Mouse (Mus musculus): ENCODE measurements around the gene Trio. TPM values are rescaled to one million over a fixed set of nuclear protein-coding genes. Genes with fewer than 3 reads are reported as not detected.

The Trio gene
- polyA plus RNA-seq, 1 experiment: 56.3 TPM

DNA sequence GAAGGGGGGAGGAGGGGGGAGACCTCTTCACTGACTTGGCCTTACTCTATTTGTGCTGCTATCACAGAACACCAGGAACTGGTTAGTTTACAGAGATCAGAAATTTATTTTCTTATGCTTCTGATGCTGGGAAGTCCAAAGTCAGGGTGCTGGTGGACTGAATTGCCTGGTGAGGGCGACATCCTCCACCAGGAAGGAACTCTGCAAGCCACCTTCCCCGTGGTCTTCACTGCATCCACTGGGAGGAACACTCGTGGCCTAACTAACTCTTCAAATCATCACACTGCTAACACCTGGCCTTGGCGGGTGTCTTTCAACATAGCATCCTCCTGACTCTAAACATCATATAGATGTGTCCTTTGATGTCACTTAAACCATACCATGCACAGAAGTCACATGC is 109.4 kb downstream of the Trio start:
- H3ac ChIP-seq (ENCODE audit: control insufficient read depth, insufficient read length): no peak overlapping the region
- no peak overlapping the region for H3K4me2 ChIP-seq (ENCODE audit: low read depth)
- peaks cover 46% of the 10 kb centered on the region for H3K36me3 ChIP-seq (ENCODE audit: control insufficient read depth, insufficient read depth)
- no peaks in the 10 kb centered on the region for H3K27me3 ChIP-seq (ENCODE audit: control insufficient read depth, insufficient read depth, insufficient read length)
- H3K79me2 ChIP-seq (ENCODE audit: control insufficient read depth, insufficient read depth): peaks cover 38% of the 10 kb centered on the region
- no peak for TF ChIP-seq POLR2A (IDR thresholded peaks at IDR 0.05; ENCODE audit: insufficient read length, low read depth)
- peak; percentile 55 for TF ChIP-seq POLR2AphosphoS2 (IDR thresholded peaks at IDR 0.05; ENCODE audit: insufficient read length, low read depth)
- H3K4me3 ChIP-seq: no peak overlapping the region

DNA sequence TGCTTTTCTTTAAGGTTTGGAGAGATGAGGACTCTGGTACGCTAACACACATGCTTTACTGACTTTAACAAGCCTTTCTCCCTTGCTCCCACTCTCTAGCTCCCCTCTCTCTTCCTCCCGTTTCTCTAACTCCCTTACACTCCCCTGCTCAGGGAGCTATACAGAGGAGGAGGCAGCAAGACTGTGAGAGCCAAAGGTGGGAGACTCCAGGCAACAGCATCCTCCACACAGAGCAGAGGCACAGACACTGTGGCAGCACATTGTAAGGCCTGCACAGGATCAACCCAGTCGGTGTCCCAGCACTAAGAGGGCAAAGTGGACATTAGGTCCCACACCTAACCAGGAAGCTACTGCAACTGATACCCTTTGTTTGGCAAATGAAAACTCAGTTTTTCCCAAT is 112.6 kb downstream of the Trio start:
- Histone ChIP-seq H3K79me2 (ENCODE audit: control insufficient read depth, insufficient read depth) (peaks cover 33% of the 10 kb centered on the region), H3K4me2 (ENCODE audit: low read depth) (no peak overlapping the region), H3ac (ENCODE audit: control insufficient read depth, insufficient read length) (no peak overlapping the region), H3K4me3 (no peak overlapping the region), H3K36me3 (ENCODE audit: control insufficient read depth, insufficient read depth) (peaks cover 57% of the 10 kb centered on the region), H3K27me3 (ENCODE audit: control insufficient read depth, insufficient read depth, insufficient read length) (no peaks in the 10 kb centered on the region)
- no peak for TF ChIP-seq CEBPB (IDR thresholded peaks at IDR 0.05; ENCODE audit: insufficient read depth, poor library complexity, severe bottlenecking)
- no peak for TF ChIP-seq TCF12 (IDR thresholded peaks at IDR 0.05; ENCODE audit: insufficient read depth, poor library complexity, severe bottlenecking)
- no peak for TF ChIP-seq MYOD1 (IDR thresholded peaks at IDR 0.05; ENCODE audit: control insufficient read depth in 1 of 3, insufficient read length in 2 of 3, low read depth in 2 of 3)
- no peak for TF ChIP-seq POLR2AphosphoS2 (IDR thresholded peaks at IDR 0.05; ENCODE audit: insufficient read length, low read depth)
- no peak for TF ChIP-seq POLR2A (IDR thresholded peaks at IDR 0.05; ENCODE audit: insufficient read length, low read depth)
- TF ChIP-seq MYOG (IDR thresholded peaks at IDR 0.05; ENCODE audit: control insufficient read depth in 1 of 3, insufficient read depth in 1 of 3, insufficient read length in 2 of 3, low read depth in 2 of 3): no peak
- TF ChIP-seq E2F4 (IDR thresholded peaks at IDR 0.05; ENCODE audit: insufficient read depth): no peak
- no peak for TF ChIP-seq REST (IDR thresholded peaks at IDR 0.05; ENCODE audit: insufficient read depth, insufficient read length)
- TF ChIP-seq TCF3 (IDR thresholded peaks at IDR 0.05; ENCODE audit: insufficient read length, low read depth): no peak
- no peak for TF ChIP-seq USF1 (IDR thresholded peaks at IDR 0.05; ENCODE audit: low read depth)
- TF ChIP-seq MAX (IDR thresholded peaks at IDR 0.05; ENCODE audit: low read depth): no peak
- TF ChIP-seq SRF (IDR thresholded peaks at IDR 0.05; ENCODE audit: control insufficient read depth, insufficient read length, low read depth): no peak

DNA sequence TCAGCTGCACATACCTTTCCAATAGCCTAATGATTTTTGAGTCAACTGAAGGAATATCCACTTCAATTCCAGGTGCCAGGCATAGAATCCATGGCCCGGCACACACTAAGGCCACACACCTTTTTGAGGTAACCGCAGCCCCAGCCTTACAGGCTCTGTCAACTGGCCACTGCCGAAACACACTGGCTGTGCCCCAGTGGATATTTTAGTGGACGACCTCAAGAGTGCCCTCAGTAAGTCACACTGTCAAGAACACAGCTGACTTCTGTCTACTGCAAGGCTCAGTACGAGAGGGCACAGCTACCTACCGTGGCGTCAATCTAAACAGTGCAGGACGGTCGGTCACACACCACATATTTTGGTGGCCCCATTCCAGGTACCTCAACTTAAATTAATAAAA is 114.5 kb downstream of the Trio start:
- H3K4me3 ChIP-seq: no peak overlapping the region
- H3K27me3 ChIP-seq (ENCODE audit: control insufficient read depth, insufficient read depth, insufficient read length): no peaks in the 10 kb centered on the region
- H3K4me2 ChIP-seq (ENCODE audit: low read depth): no peak overlapping the region
- peaks cover 39% of the 10 kb centered on the region for H3K36me3 ChIP-seq (ENCODE audit: control insufficient read depth, insufficient read depth)
- peaks cover 37% of the 10 kb centered on the region for H3K79me2 ChIP-seq (ENCODE audit: control insufficient read depth, insufficient read depth)
- no peak overlapping the region for H3ac ChIP-seq (ENCODE audit: control insufficient read depth, insufficient read length)
- TF ChIP-seq SRF (IDR thresholded peaks at IDR 0.05; ENCODE audit: control insufficient read depth, insufficient read length, low read depth) (no peak), TCF12 (IDR thresholded peaks at IDR 0.05; ENCODE audit: insufficient read depth, poor library complexity, severe bottlenecking) (no peak), MAX (IDR thresholded peaks at IDR 0.05; ENCODE audit: low read depth) (no peak), POLR2AphosphoS2 (IDR thresholded peaks at IDR 0.05; ENCODE audit: insufficient read length, low read depth) (no peak), TCF3 (IDR thresholded peaks at IDR 0.05; ENCODE audit: insufficient read length, low read depth) (no peak), USF1 (IDR thresholded peaks at IDR 0.05; ENCODE audit: low read depth) (no peak), E2F4 (IDR thresholded peaks at IDR 0.05; ENCODE audit: insufficient read depth) (no peak), MYOD1 (IDR thresholded peaks at IDR 0.05; ENCODE audit: control insufficient read depth in 1 of 3, insufficient read length in 2 of 3, low read depth in 2 of 3) (no peak), POLR2A (IDR thresholded peaks at IDR 0.05; ENCODE audit: insufficient read length, low read depth) (no peak), REST (IDR thresholded peaks at IDR 0.05; ENCODE audit: insufficient read depth, insufficient read length) (no peak), CEBPB (IDR thresholded peaks at IDR 0.05; ENCODE audit: insufficient read depth, poor library complexity, severe bottlenecking) (no peak), MYOG (IDR thresholded peaks at IDR 0.05; ENCODE audit: control insufficient read depth in 1 of 3, insufficient read depth in 1 of 3, insufficient read length in 2 of 3, low read depth in 2 of 3) (no peak)

DNA sequence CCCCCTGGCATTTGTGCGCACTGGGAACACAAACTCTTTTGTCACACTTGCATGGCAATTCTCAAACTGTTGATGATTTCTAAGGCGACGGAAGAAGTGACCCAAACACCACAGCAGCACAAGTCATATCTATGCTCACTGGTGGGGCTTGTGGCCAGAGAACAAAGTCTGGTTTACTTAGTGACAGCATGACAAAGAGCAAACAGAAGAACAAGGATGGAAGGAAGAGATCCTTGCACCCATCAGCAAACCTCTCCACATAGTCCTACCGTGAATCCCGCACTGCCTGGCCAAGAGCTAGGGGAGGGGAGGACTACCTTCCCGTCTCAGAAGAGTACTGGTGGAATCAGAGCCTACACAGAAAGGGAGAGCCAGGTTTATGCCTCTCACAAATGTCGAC is 115.5 kb downstream of the Trio start:
- Histone ChIP-seq H3K36me3 (ENCODE audit: control insufficient read depth, insufficient read depth) (peaks cover 34% of the 10 kb centered on the region), H3K4me3 (no peak overlapping the region), H3ac (ENCODE audit: control insufficient read depth, insufficient read length) (no peak overlapping the region), H3K79me2 (ENCODE audit: control insufficient read depth, insufficient read depth) (peaks cover 34% of the 10 kb centered on the region), H3K4me2 (ENCODE audit: low read depth) (no peak overlapping the region), H3K27me3 (ENCODE audit: control insufficient read depth, insufficient read depth, insufficient read length) (no peaks in the 10 kb centered on the region)
- no peak for TF ChIP-seq MYOG (IDR thresholded peaks at IDR 0.05; ENCODE audit: control insufficient read depth in 1 of 3, insufficient read depth in 1 of 3, insufficient read length in 2 of 3, low read depth in 2 of 3)
- TF ChIP-seq CEBPB (IDR thresholded peaks at IDR 0.05; ENCODE audit: insufficient read depth, poor library complexity, severe bottlenecking): no peak
- no peak for TF ChIP-seq USF1 (IDR thresholded peaks at IDR 0.05; ENCODE audit: low read depth)
- TF ChIP-seq TCF3 (IDR thresholded peaks at IDR 0.05; ENCODE audit: insufficient read length, low read depth): no peak
- no peak for TF ChIP-seq POLR2AphosphoS2 (IDR thresholded peaks at IDR 0.05; ENCODE audit: insufficient read length, low read depth)
- no peak for TF ChIP-seq TCF12 (IDR thresholded peaks at IDR 0.05; ENCODE audit: insufficient read depth, poor library complexity, severe bottlenecking)
- no peak for TF ChIP-seq POLR2A (IDR thresholded peaks at IDR 0.05; ENCODE audit: insufficient read length, low read depth)
- no peak for TF ChIP-seq MAX (IDR thresholded peaks at IDR 0.05; ENCODE audit: low read depth)
- TF ChIP-seq MYOD1 (IDR thresholded peaks at IDR 0.05; ENCODE audit: control insufficient read depth in 1 of 3, insufficient read length in 2 of 3, low read depth in 2 of 3): no peak
- TF ChIP-seq REST (IDR thresholded peaks at IDR 0.05; ENCODE audit: insufficient read depth, insufficient read length): no peak
- TF ChIP-seq E2F4 (IDR thresholded peaks at IDR 0.05; ENCODE audit: insufficient read depth): no peak
- TF ChIP-seq SRF (IDR thresholded peaks at IDR 0.05; ENCODE audit: control insufficient read depth, insufficient read length, low read depth): no peak

DNA sequence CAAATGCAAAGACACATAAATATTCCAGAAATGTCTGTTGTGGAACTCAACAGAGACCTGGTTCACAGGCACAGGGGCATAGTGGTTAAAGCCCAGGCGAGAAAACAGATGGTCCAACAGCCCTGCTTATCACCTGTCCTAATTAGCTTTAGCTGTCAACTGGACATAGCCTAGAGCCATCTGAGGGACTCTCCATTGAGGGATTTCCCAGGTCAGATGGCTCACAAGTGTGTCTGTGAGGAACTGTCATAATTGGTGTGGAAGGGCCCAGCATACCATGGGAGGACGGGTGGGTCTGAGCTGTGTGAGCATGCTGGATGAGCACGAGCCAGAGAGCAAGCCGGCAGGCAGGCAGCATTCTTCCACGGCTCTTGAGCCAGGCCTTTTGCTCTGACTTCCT is 118.0 kb downstream of the Trio start:
- Histone ChIP-seq H3K79me2 (ENCODE audit: control insufficient read depth, insufficient read depth) (peaks cover 34% of the 10 kb centered on the region), H3K36me3 (ENCODE audit: control insufficient read depth, insufficient read depth) (peaks cover 34% of the 10 kb centered on the region), H3K27me3 (ENCODE audit: control insufficient read depth, insufficient read depth, insufficient read length) (no peaks in the 10 kb centered on the region), H3K4me2 (ENCODE audit: low read depth) (no peak overlapping the region), H3K4me3 (no peak overlapping the region), H3ac (ENCODE audit: control insufficient read depth, insufficient read length) (no peak overlapping the region)
- peak; percentile 41 for TF ChIP-seq POLR2AphosphoS2 (IDR thresholded peaks at IDR 0.05; ENCODE audit: insufficient read length, low read depth)
- no peak for TF ChIP-seq REST (IDR thresholded peaks at IDR 0.05; ENCODE audit: insufficient read depth, insufficient read length)
- TF ChIP-seq POLR2A (IDR thresholded peaks at IDR 0.05; ENCODE audit: insufficient read length, low read depth): peak; percentile 21
- TF ChIP-seq CEBPB (IDR thresholded peaks at IDR 0.05; ENCODE audit: insufficient read depth, poor library complexity, severe bottlenecking): no peak
- no peak for TF ChIP-seq USF1 (IDR thresholded peaks at IDR 0.05; ENCODE audit: low read depth)
- TF ChIP-seq TCF12 (IDR thresholded peaks at IDR 0.05; ENCODE audit: insufficient read depth, poor library complexity, severe bottlenecking): peak; percentile 37
- TF ChIP-seq MYOD1 (IDR thresholded peaks at IDR 0.05; ENCODE audit: control insufficient read depth in 1 of 3, insufficient read length in 2 of 3, low read depth in 2 of 3): peak in 2 of 3 experiments; percentile 45 to 57
- no peak for TF ChIP-seq MAX (IDR thresholded peaks at IDR 0.05; ENCODE audit: low read depth)
- no peak for TF ChIP-seq SRF (IDR thresholded peaks at IDR 0.05; ENCODE audit: control insufficient read depth, insufficient read length, low read depth)
- TF ChIP-seq MYOG (IDR thresholded peaks at IDR 0.05; ENCODE audit: control insufficient read depth in 1 of 3, insufficient read depth in 1 of 3, insufficient read length in 2 of 3, low read depth in 2 of 3): peak; percentile 9 to 69 (median 38)
- no peak for TF ChIP-seq TCF3 (IDR thresholded peaks at IDR 0.05; ENCODE audit: insufficient read length, low read depth)
- TF ChIP-seq E2F4 (IDR thresholded peaks at IDR 0.05; ENCODE audit: insufficient read depth): no peak

Measured in myocyte (in vitro differentiated cells).